Mouse (Mus musculus) neural tube, embryonic 12.5 days (tissue): ENCODE results near the gene Pphln1. TPM values are rescaled to one million over a fixed set of nuclear protein-coding genes. Genes with fewer than 3 reads are reported as not detected.

Experiments
- ATAC-seq: fragments of 200-750 bp; cut with Nextera tagmentation; 2 replicates; pipeline ENCODE4 v1.8.0; 2017; ENCODE audit warnings: low read depth, mild to moderate bottlenecking, moderate TSS enrichment, moderate library complexity; ENCODE audit not compliant: low FRiP score
- H3K27ac ChIP-seq: fragments of 300-500 bp; sonication (generic); 2 replicates; pipeline ENCODE4 v1.5.1; 2016
- H3K27me3 ChIP-seq: fragments of 300-500 bp; sonication (generic); replicated peaks from 2 replicates; pipeline ENCODE4 v1.6.1; 2016; ENCODE audit warnings: mild to moderate bottlenecking
- H3K36me3 ChIP-seq: fragments of 300-500 bp; sonication (generic); 2 replicates; pipeline ENCODE4 v1.6.1; 2016; ENCODE audit warnings: mild to moderate bottlenecking
- H3K4me1 ChIP-seq: fragments of 300-500 bp; sonication (generic); 2 replicates; pipeline ENCODE4 v1.6.1; 2016
- H3K4me2 ChIP-seq: fragments of 300-500 bp; sonication (generic); replicated peaks from 2 replicates; pipeline ENCODE4 v1.6.1; 2016; ENCODE audit warnings: mild to moderate bottlenecking
- H3K4me3 ChIP-seq: fragments of 300-500 bp; sonication (generic); 2 replicates; pipeline ENCODE4 v1.5.1; 2016
- H3K9ac ChIP-seq: fragments of 300-500 bp; sonication (generic); 2 replicates; pipeline ENCODE4 v1.6.1; 2016; ENCODE audit warnings: mild to moderate bottlenecking
- H3K9me3 ChIP-seq: fragments of 300-500 bp; sonication (generic); 2 replicates; pipeline ENCODE4 v1.6.1; 2016; ENCODE audit warnings: mild to moderate bottlenecking
- WGBS: fragments of 180-500 bp; shearing (Covaris S2); methylation state at CpG from one replicate; pipeline ENCODE4 v1.1.7; 2016; 5-methylcytosine and 5-hydroxymethylcytosine counted together
- polyA plus RNA-seq: library from polyadenylated mRNA; unstranded; fragments of >200 nt; fragmentation: Nextera tagmentation; extraction: Ambion mirVana; gene quantifications from 2 replicates; pipeline ENCODE4 v1.2.1, GENCODE M21; 2016

Gene Pphln1
- polyA plus RNA-seq, 1 experiment from 2014 or later = 68.1 TPM

- Histone ChIP-seq H3K36me3 (peaks cover 3% of the 10 kb centered on the region; the same call in 1 of the 2 replicates), H3K4me1 (peaks cover 24% of the 10 kb centered on the region), H3K4me2 (no peak overlapping the region), H3K27me3 (no peaks in the 10 kb centered on the region), H3K9ac (no peak overlapping the region), H3K4me3 (no peak overlapping the region), H3K9me3 (no peaks in the 10 kb centered on the region), H3K27ac (no peak overlapping the region)
- WGBS = 86% methylated on average over 4 of the region's 4 CpGs
- ATAC-seq = no peak
Measured at GRCm38 (mm10) chr15:93401446-93401845, 3.3 kb downstream of the Pphln1 start.

- Histone ChIP-seq H3K4me1 (peaks cover 15% of the 10 kb centered on the region), H3K9ac (no peak overlapping the region), H3K9me3 (no peaks in the 10 kb centered on the region), H3K36me3 (peaks cover 4% of the 10 kb centered on the region; the same call in 1 of the 2 replicates), H3K27me3 (no peaks in the 10 kb centered on the region), H3K4me3 (no peak overlapping the region), H3K27ac (no peak overlapping the region), H3K4me2 (no peak overlapping the region)
- no peak for ATAC-seq
- 93% methylated on average over 2 of the region's 2 CpGs for WGBS
Measured at GRCm38 (mm10) chr15:93402730-93403129, 4.6 kb downstream of the Pphln1 start.

- H3K4me1 ChIP-seq = peaks cover 4% of the 10 kb centered on the region
- no peak overlapping the region for H3K4me2 ChIP-seq
- no peaks in the 10 kb centered on the region for H3K27me3 ChIP-seq
- no peak for ATAC-seq
- H3K9me3 ChIP-seq = no peaks in the 10 kb centered on the region
- no peak overlapping the region for H3K27ac ChIP-seq
- no peak overlapping the region for H3K9ac ChIP-seq
- H3K36me3 ChIP-seq = peaks cover 8% of the 10 kb centered on the region; the same call in 1 of the 2 replicates
- no peak overlapping the region for H3K4me3 ChIP-seq
Measured at GRCm38 (mm10) chr15:93404849-93405248, 6.7 kb downstream of the Pphln1 start.

- Histone ChIP-seq H3K27me3 (no peaks in the 10 kb centered on the region), H3K4me3 (no peak overlapping the region), H3K9me3 (no peaks in the 10 kb centered on the region), H3K4me1 (no peaks in the 10 kb centered on the region), H3K4me2 (no peak overlapping the region), H3K27ac (no peak overlapping the region), H3K36me3 (peaks cover 9% of the 10 kb centered on the region), H3K9ac (no peak overlapping the region)
- ATAC-seq = no peak
- 94% methylated on average over 7 of the region's 7 CpGs for WGBS
Measured at GRCm38 (mm10) chr15:93405446-93405986, 7.4 kb downstream of the Pphln1 start.

GRCm38 (mm10) chr15:93406492-93406891 is 8.3 kb downstream of the Pphln1 start:
- 95% methylated on average over 5 of the region's 5 CpGs for WGBS
- Histone ChIP-seq H3K9me3 (no peaks in the 10 kb centered on the region), H3K27ac (no peak overlapping the region), H3K4me3 (no peak overlapping the region), H3K4me1 (no peaks in the 10 kb centered on the region), H3K9ac (no peak overlapping the region), H3K36me3 (peaks cover 11% of the 10 kb centered on the region), H3K4me2 (no peak overlapping the region), H3K27me3 (no peaks in the 10 kb centered on the region)
- no peak for ATAC-seq

GRCm38 (mm10) chr15:93412445-93412844 is 14.3 kb downstream of the Pphln1 start:
- Histone ChIP-seq H3K9ac (no peak overlapping the region), H3K4me2 (no peak overlapping the region), H3K36me3 (peaks cover 33% of the 10 kb centered on the region; the same call in 1 of the 2 replicates), H3K4me3 (no peak overlapping the region), H3K27me3 (no peaks in the 10 kb centered on the region), H3K4me1 (no peaks in the 10 kb centered on the region), H3K27ac (no peak overlapping the region), H3K9me3 (no peaks in the 10 kb centered on the region)
- ATAC-seq = no peak
- WGBS = 96% methylated on average over 3 of the region's 3 CpGs

GRCm38 (mm10) chr15:93414456-93414855 is 16.3 kb downstream of the Pphln1 start:
- H3K9me3 ChIP-seq = no peaks in the 10 kb centered on the region
- no peak for ATAC-seq
- WGBS = 96% methylated on average over 9 of the region's 9 CpGs
- no peak overlapping the region for H3K4me2 ChIP-seq
- H3K4me1 ChIP-seq = no peaks in the 10 kb centered on the region
- no peaks in the 10 kb centered on the region for H3K27me3 ChIP-seq
- no peak overlapping the region for H3K9ac ChIP-seq
- H3K27ac ChIP-seq = no peak overlapping the region
- peaks cover 29% of the 10 kb centered on the region; the same call in 1 of the 2 replicates for H3K36me3 ChIP-seq
- H3K4me3 ChIP-seq = no peak overlapping the region

GRCm38 (mm10) chr15:93416300-93416699 is 18.1 kb downstream of the Pphln1 start:
- Histone ChIP-seq H3K4me3 (no peak overlapping the region), H3K9me3 (no peaks in the 10 kb centered on the region), H3K27ac (no peak overlapping the region), H3K4me2 (no peak overlapping the region), H3K4me1 (no peaks in the 10 kb centered on the region), H3K36me3 (peaks cover 32% of the 10 kb centered on the region; the same call in 1 of the 2 replicates), H3K9ac (no peak overlapping the region), H3K27me3 (no peaks in the 10 kb centered on the region)
- ATAC-seq = no peak
- 90% methylated on average over 6 of the region's 6 CpGs for whole genome bisulfite sequencing

- ATAC-seq = no peak
- 86% methylated on average over 7 of the region's 7 CpGs for WGBS
- H3K4me3 ChIP-seq = no peak overlapping the region
Measured at GRCm38 (mm10) chr15:93420596-93420995, 22.4 kb downstream of the Pphln1 start.

GRCm38 (mm10) chr15:93422537-93422936 is 24.4 kb downstream of the Pphln1 start:
- H3K9me3 ChIP-seq = no peaks in the 10 kb centered on the region
- H3K9ac ChIP-seq = no peak overlapping the region
- ATAC-seq = no peak
- H3K4me2 ChIP-seq = no peak overlapping the region
- H3K36me3 ChIP-seq = peaks cover 20% of the 10 kb centered on the region; the same call in 1 of the 2 replicates
- H3K27ac ChIP-seq = no peak overlapping the region
- no peaks in the 10 kb centered on the region for H3K4me1 ChIP-seq
- no peaks in the 10 kb centered on the region for H3K27me3 ChIP-seq
- H3K4me3 ChIP-seq = no peak overlapping the region
- WGBS = 90% methylated on average over 1 of the region's 1 CpGs

More at GRCm38 (mm10) chr15:93420596-93420995, 22.4 kb downstream of the Pphln1 start:
- Histone ChIP-seq H3K36me3 (peaks cover 22% of the 10 kb centered on the region; the same call in 1 of the 2 replicates), H3K27ac (no peak overlapping the region), H3K9ac (no peak overlapping the region), H3K9me3 (no peaks in the 10 kb centered on the region), H3K4me2 (no peak overlapping the region), H3K4me1 (no peaks in the 10 kb centered on the region), H3K27me3 (no peaks in the 10 kb centered on the region)

- Histone ChIP-seq H3K9me3 (no peaks in the 10 kb centered on the region), H3K27ac (no peak overlapping the region), H3K4me3 (no peak overlapping the region), H3K36me3 (peaks cover 8% of the 10 kb centered on the region; the same call in 1 of the 2 replicates), H3K4me2 (no peak overlapping the region), H3K4me1 (no peaks in the 10 kb centered on the region), H3K27me3 (no peaks in the 10 kb centered on the region), H3K9ac (no peak overlapping the region)
- no peak for ATAC-seq
- 50% methylated on average over 11 of the region's 11 CpGs for WGBS
Measured at GRCm38 (mm10) chr15:93433811-93434210, 35.7 kb downstream of the Pphln1 start.

- H3K36me3 ChIP-seq = peaks cover 8% of the 10 kb centered on the region; the same call in 1 of the 2 replicates
- H3K9ac ChIP-seq = no peak overlapping the region
- ATAC-seq = no peak
- no peaks in the 10 kb centered on the region for H3K27me3 ChIP-seq
- H3K27ac ChIP-seq = no peak overlapping the region
- WGBS = 92% methylated on average over 12 of the region's 12 CpGs
- H3K9me3 ChIP-seq = no peaks in the 10 kb centered on the region
- H3K4me2 ChIP-seq = no peak overlapping the region
- H3K4me1 ChIP-seq = no peaks in the 10 kb centered on the region
- H3K4me3 ChIP-seq = no peak overlapping the region
Measured at GRCm38 (mm10) chr15:93435998-93436397, 37.8 kb downstream of the Pphln1 start.

- Histone ChIP-seq H3K4me2 (no peak overlapping the region), H3K27me3 (no peaks in the 10 kb centered on the region), H3K4me1 (no peaks in the 10 kb centered on the region), H3K9me3 (no peaks in the 10 kb centered on the region), H3K27ac (no peak overlapping the region), H3K36me3 (peaks cover 26% of the 10 kb centered on the region), H3K9ac (no peak overlapping the region), H3K4me3 (no peak overlapping the region)
- 57% methylated on average over 5 of the region's 5 CpGs for WGBS
- ATAC-seq = no peak
Measured at GRCm38 (mm10) chr15:93438663-93439062, 40.5 kb downstream of the Pphln1 start.
